Mouse (Mus musculus): ENCODE results near the gene Pcdh15. TPM values are rescaled to one million over a fixed set of nuclear protein-coding genes. Genes with fewer than 3 reads are reported as not detected.

Pcdh15 gene
- 0.09 and 0.10 TPM in 2 replicates for polyA plus RNA-seq (2012; rRNA removed)

GRCm38 (mm10) chr10:73098966-73099845 is at the start of gene Pcdh15:
Pcdh15 (plus strand) TSS chr10:73099342.
- DNase-seq (ENCODE audit: low spot score), result no peak

DNA sequence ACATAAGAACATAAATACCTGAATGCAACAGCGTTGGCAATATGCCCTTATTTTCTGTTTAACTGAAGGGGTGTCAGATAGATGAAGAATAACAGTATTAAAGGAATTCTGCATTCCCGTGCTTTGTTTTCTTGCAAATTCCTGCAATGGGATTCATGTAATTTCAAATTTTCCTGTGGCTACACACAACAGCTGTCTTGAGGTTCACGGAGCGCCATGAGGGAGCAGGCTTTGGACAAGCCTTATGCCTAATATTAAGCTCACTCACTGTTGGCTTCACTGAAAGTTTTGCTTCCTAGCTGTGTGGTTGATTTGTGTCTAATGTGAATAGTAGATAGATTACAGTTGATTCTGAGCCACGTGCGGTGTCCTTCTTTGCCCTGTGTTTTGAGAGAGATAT is 47.1 kb upstream of the Pcdh15 start:
- no peak for DNase-seq (ENCODE audit: low spot score)

DNA sequence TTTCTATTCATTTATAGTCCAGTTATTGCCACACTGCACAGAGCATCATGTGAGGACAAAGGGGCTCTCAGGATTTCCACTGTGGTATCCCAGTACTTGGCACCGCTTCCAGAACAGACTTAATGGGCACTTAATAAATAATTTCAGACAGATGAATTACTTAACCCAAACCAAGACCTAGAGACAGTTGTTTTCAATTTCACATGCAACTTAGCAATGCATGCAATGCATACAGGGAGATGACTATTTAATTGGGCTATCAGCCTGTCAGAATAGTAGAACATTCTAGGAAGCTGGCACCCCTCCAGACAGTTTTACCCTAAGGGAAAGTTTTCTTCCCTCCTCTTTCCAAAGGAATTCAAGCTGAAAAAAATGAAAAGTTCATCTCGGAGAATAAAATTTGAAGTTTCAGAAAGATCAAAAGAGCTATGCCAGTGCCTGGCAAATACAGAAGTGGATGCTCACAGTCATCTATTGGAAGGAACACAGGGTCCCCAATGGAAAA is 39.4 kb upstream of the Pcdh15 start:
- no peak for DNase-seq (ENCODE audit: low spot score)

- no peak for DNase-seq (ENCODE audit: low spot score)
Observed at GRCm38 (mm10) chr10:73086703-73087102, 12.4 kb upstream of the Pcdh15 start.

GRCm38 (mm10) chr10:73096531-73097135 is 2.5 kb upstream of the Pcdh15 start:
- DNase-seq (ENCODE audit: low spot score), result no peak

DNA sequence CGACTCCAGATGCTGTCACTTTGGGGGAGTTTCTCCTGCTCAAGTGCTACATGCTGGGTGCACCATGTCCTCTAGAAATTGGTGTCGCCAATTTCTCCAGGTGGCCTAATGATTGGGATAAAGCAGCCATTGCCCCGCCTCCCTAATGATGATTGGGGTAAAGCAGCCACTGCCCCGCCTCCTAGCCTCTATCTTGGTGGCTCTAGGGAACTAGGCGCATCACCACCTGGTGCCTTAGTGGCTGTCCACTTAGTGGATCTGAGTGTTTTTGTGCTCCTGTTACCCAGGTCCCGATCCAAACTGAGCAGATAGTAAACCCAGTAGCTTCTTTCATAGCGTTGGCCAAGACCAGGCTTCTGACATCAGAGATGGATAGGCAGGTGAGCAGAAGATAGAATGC is 2.0 kb upstream of the Pcdh15 start:
- DNase-seq (ENCODE audit: low spot score), result no peak

DNA sequence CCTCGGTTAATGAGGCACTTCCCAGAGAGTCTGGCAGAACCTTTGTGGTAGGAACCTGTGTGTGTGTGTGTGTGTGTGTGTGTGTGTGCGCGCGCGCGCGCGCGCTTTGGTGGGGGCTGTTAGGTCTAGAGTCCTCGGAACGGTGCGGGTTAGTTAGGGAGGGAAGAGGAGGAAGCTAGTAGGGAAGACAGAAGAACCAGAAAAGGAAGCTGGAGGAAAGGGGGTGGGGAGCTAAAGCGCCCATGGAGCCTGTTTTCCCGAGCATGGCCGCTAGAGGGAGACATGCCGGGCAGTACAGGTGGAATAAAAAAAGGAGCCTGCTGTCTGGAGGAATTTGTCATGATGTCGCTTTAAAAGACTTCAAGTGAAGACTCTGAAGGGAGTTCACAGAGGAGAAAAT is 1.2 kb upstream of the Pcdh15 start:
- no peak for DNase-seq (ENCODE audit: low spot score)

DNA sequence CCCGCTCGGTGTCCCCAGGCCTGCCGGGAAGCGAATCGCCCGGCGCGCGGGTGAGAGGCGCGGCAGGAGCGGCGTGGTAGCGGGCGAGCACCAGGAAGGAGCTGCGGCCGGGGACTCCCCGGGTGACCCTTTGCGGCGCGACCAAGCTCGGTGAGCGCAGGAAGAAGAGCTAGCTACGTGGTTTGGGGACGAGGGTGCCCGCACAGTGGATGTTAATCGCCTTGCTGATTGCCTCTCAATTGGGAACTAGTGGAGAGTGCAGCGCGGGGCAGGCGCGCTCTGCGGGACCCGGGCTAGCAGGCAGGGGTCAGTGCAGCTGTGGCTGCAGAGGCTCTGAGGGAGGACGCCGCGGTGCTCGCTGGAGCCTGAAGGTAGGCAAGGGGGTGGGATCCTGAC is 702 bp downstream of the Pcdh15 start:
- DNase-seq (ENCODE audit: low spot score), result no peak

- DNase-seq (ENCODE audit: low spot score), result no peak
Observed at GRCm38 (mm10) chr10:73103383-73103994, 4.3 kb downstream of the Pcdh15 start.

DNA sequence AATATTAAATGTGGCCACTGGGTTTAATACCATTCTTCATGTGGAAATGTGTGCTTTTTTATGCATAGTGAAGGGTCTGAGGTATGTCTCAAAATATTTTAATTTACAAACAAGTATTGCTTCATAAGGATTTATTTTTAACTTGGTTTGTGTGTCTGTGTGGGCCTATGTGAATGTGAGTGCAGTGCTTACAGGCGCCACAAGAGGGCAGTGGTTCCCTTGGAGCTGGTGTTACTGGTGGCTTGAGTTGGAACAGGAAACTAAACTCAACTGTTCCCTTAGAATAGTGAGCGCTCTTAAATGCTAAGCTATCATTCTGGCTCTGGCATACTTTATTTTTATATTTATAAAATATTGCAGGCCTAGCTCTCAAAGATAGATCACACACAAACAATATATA is 6.8 kb downstream of the Pcdh15 start:
- DNase-seq (ENCODE audit: low spot score), result no peak

DNA sequence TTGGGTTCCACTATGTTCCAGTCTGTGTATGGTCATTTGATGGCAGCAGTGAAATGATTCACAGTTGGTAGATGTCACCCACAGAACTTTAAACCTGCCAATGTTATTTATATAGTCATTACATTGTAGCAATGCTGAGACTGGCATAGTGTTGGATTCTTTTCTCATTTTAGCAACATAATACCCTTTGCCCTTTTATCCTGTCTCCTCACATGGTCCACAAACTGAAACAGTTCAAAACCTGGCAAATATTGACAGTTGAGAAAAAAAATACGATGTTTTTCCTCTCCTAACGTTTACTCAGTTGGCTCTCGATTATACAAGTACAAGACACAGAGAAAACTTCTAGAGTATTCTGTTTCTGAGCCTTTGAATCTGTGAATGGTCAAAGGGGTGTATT is 38.8 kb downstream of the Pcdh15 start:
- no peak for DNase-seq (ENCODE audit: low spot score)

GRCm38 (mm10) chr10:73147543-73147942 is 48.4 kb downstream of the Pcdh15 start:
- no peak for DNase-seq (ENCODE audit: low spot score)

DNA sequence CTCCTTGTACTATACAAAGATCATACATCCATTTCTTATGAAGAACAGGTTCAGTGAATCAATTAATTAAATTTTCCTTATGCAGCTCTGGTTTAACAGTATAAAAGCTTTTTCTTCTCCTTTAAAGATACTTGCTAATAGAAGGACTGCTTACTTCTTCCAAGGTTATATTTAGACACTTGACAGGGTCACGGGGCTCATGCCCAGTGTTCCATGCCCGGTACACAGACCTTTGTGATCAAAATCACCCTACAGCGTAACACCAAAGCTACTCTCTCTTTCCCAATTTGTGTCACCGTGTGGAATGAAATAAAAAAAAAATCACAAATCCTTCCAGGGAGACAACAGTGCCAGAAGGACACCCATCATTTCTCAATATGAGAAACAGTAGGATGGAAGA is 48.8 kb downstream of the Pcdh15 start:
- no peak for DNase-seq (ENCODE audit: low spot score)

DNA sequence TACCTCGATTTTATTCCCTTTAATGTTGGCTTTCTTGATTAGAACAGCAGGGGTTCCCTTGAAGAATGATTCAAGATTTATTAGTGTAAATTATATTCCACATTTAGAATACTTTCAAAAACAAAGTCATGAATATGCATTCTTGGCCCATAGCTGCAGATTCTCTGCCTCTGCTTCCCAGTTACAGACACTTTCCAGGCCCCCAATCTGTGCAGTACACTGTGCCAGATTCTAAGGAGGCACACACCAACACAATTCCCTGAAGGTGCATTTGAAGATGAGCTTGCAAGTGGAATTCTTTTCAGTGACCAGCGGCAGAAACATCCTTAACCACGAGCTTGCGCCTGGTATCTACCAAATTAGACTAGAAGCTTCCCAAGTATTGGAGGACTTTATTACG is 55.4 kb downstream of the Pcdh15 start:
- no peak for DNase-seq (ENCODE audit: low spot score)

GRCm38 (mm10) chr10:73161757-73162156 is 62.6 kb downstream of the Pcdh15 start:
- DNase-seq (ENCODE audit: low spot score), result no peak

DNA sequence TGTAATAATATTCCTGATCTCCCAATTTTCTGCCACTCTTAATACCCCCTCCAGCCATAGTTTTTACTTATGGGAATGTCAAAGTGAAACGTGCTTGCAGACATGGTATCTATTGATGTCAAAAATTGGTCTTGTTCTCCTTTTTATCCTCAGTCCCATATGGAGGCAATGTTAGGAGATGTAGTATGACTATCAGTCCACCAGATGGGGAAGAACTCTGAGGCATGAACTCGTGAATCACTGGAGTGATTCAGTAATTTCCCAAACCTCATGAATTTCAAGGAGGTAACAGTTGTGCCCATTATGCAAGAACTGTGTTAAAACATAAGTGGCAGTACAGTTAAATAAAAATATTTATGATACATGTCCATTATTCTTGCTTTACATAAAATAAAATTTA is 116.9 kb downstream of the Pcdh15 start:
- DNase-seq (ENCODE audit: low spot score), result no peak

- no peak for DNase-seq (ENCODE audit: low spot score)
Observed at GRCm38 (mm10) chr10:73242294-73242693, 143.2 kb downstream of the Pcdh15 start.

DNA sequence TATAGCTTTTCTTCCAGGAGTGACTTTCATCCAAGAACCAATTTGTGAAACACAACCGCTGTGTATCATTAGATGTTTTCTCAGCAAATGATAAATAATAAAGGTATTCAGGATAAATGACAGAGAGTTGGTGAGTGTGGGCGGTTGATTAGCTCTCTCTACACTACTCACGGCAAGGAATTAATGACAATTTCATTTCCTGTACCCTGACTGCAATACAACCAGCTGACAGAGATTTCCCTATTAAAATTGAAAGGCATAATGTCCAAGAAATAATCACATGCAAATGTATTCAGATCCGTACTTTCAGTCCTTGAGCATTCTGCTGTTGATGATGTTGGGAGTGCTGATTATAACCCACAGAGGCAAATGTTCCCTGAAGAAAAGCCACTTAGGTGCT is 181.3 kb downstream of the Pcdh15 start:
- no peak for DNase-seq (ENCODE audit: low spot score)

DNA sequence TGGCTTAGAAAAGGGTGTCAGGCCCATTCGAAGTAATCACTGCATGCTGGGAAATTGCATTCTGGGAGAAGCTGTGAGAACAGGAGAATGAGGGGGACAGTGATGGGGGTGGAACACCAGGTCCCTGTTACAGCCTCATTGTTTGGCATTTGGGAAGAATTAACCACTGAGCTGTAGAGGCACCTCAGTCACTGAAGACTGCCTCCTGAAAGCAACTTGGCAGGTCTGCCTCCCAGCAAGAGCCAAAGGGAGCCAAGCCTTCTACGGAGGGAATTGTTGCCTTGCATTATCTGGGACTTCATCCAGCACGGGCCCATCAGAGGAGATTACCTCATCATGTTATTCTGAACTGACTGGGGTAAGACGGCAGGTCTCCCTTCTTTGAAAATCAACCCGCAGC is 197.3 kb downstream of the Pcdh15 start:
- DNase-seq (ENCODE audit: low spot score), result no peak

DNA sequence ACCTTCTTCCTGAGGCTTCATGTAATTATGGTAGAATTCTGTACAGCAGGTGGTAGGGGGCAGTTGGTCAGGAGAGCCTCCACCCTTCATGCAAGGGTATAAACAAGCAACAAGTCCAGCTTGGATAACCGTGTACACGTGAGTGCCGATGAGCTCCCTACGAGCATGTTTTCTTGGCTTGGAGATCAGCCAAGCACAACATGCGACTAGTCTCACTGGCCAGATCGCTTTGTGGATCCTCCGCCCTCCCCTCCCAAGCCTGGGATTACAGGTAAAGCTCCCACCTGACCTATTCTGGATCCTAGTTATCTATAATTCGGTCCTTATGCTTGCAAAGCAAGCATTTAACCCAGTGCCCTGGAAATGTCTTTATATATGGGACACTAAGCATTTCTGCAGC is 202.8 kb downstream of the Pcdh15 start:
- DNase-seq (ENCODE audit: low spot score), result no peak

GRCm38 (mm10) chr10:73306677-73307076 is 207.5 kb downstream of the Pcdh15 start:
- DNase-seq (ENCODE audit: low spot score), result no peak

- DNase-seq (ENCODE audit: low spot score), result no peak
Observed at GRCm38 (mm10) chr10:73326861-73327260, 227.7 kb downstream of the Pcdh15 start.

DNA sequence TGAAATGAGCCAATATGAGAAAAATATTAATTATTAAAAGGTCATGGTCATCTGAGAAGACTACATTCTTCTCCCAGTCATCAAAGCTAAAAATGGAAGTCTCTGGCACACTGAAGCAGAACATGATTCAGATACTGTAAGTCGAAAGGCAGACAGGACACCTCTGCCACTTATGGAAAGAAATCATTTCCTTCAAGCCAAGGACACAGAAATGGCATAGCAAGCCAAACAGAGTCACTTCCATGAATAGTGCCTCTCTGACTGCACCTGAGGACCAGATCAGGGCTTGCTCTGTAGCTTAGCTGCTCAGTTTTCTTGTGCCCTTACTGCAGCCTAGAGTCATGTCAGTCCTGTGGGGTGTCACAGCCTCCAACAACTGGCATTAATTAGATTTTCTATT is 234.3 kb downstream of the Pcdh15 start:
- no peak for DNase-seq (ENCODE audit: low spot score)

Measured in urinary bladder, adult 2 months (tissue).